Mouse (Mus musculus): Measurements from ENCODE around the gene Olfr1055.
"Not testable (repeated sequence)": the region's sequence is repeated elsewhere in the genome, so short reads cannot be mapped to it uniquely, and the experiment has no call there.

Olfr1055 gene

GRCm38 (mm10) chr2:86350184-86350583, at the start of gene Olfr1055:
Gene Olfr1055 (minus strand): TSS chr2:86350284.
- DNase-seq (ENCODE audit: low spot score): no peak

- DNase-seq (ENCODE audit: low spot score): no peak
Observed at GRCm38 (mm10) chr2:86395114-86395513, 45.0 kb upstream of the Olfr1055 start.

- DNase-seq (ENCODE audit: low spot score): not testable (repeated sequence)
Observed at GRCm38 (mm10) chr2:86388461-86388860, 38.4 kb upstream of the Olfr1055 start, which contains the start of gene Olfr1058. Gene Olfr1058 (minus strand): TSS chr2:86388561.

- DNase-seq (ENCODE audit: low spot score): no peak
Observed at GRCm38 (mm10) chr2:86378293-86378692, 28.2 kb upstream of the Olfr1055 start, which contains the start of gene Olfr1057. Gene Olfr1057 (minus strand): TSS chr2:86378393.

- not testable (repeated sequence) for DNase-seq (ENCODE audit: low spot score)
Observed at GRCm38 (mm10) chr2:86366342-86366741, 16.3 kb upstream of the Olfr1055 start.

GRCm38 (mm10) chr2:86362369-86362768, 12.3 kb upstream of the Olfr1055 start, which contains the start of gene Olfr1056:
Gene Olfr1056 (minus strand): TSS chr2:86362469.
- no peak for DNase-seq (ENCODE audit: low spot score)

- DNase-seq (ENCODE audit: low spot score): not testable (repeated sequence)
Observed at GRCm38 (mm10) chr2:86351751-86352150, 1.7 kb upstream of the Olfr1055 start.

GRCm38 (mm10) chr2:86335333-86335732, 14.8 kb downstream of the Olfr1055 start, which contains the start of gene Olfr1054:
Gene Olfr1054 (minus strand): TSS chr2:86335433.
- no peak for DNase-seq (ENCODE audit: low spot score)

- no peak for DNase-seq (ENCODE audit: low spot score)
Observed at GRCm38 (mm10) chr2:86315184-86315583, 34.9 kb downstream of the Olfr1055 start, which contains the start of gene Olfr1053. Gene Olfr1053 (minus strand): TSS chr2:86315284.
